ENCODE assay signal across 8 mouse cellular contexts in genomic region chr7:45435038-45435437, GRCm38 (mm10). TPM values are rescaled to one million over a fixed set of nuclear protein-coding genes. Genes with fewer than 3 reads are reported as not detected.
DNase-seq lines count a peak whose midpoint lies in the region; ATAC-seq and TF ChIP-seq lines count a peak whose summit lies in the region.

No protein-coding gene starts in this region.

- peaks cover 2% of the 10 kb centered on the region; the same call in 1 of the 2 replicates for H3K36me3 ChIP-seq in heart, embryonic 11.5 days (ENCODE audit: control insufficient read depth, insufficient read depth, low read length)
- H3K36me3 ChIP-seq in MEL (ENCODE audit: control insufficient read depth in 1 of 2, insufficient read depth in 2 of 2, low read length in 2 of 2): peaks cover 6 to 8% of the 10 kb centered on the region in 2 experiments; a peak in 3 of 4 replicates
- peaks cover 37% of the 10 kb centered on the region for H3K36me3 ChIP-seq in hindbrain, embryonic 10.5 days
- H3K36me3 ChIP-seq in lung, embryonic 16.5 days (ENCODE audit: control insufficient read depth, insufficient read depth, low read length): peaks cover 10% of the 10 kb centered on the region

- H3K4me1 ChIP-seq in heart, embryonic 11.5 days (ENCODE audit: control insufficient read depth, insufficient read depth, low read length): peaks cover 38% of the 10 kb centered on the region
- H3K4me1 ChIP-seq in MEL (ENCODE audit: control insufficient read depth in 1 of 2, insufficient read depth in 2 of 2, low read length in 2 of 2): peaks cover 0 to 9% of the 10 kb centered on the region in 2 experiments; a peak in 3 of 4 replicates
- peaks cover 46% of the 10 kb centered on the region for H3K4me1 ChIP-seq in hindbrain, embryonic 10.5 days (replicated peaks)
- H3K4me1 ChIP-seq in lung, embryonic 16.5 days (replicated peaks; ENCODE audit: control insufficient read depth, insufficient read depth, low read length): peaks cover 33% of the 10 kb centered on the region

- H3K9me3 ChIP-seq in heart, embryonic 11.5 days (replicated peaks; ENCODE audit: control insufficient read depth, low read length): no peaks in the 10 kb centered on the region
- H3K9me3 ChIP-seq in MEL (replicated peaks; ENCODE audit: insufficient read depth, low read length): no peaks in the 10 kb centered on the region
- no peaks in the 10 kb centered on the region for H3K9me3 ChIP-seq in hindbrain, embryonic 10.5 days
- no peaks in the 10 kb centered on the region for H3K9me3 ChIP-seq in lung, embryonic 16.5 days (ENCODE audit: control insufficient read depth, low read length)

- DNase-seq in heart, adult 9 months (ENCODE audit: low spot score in 2 of 2): no peak
- peak; percentile 62 for DNase-seq in MEL (ENCODE audit: low read depth, low spot score)
- DNase-seq in hindbrain, embryonic 10.5 days (ENCODE audit: low spot score): no peak
- no peak for DNase-seq in ovary, postnatal 36 days (ENCODE audit: low spot score)
- no peak for DNase-seq in layer of hippocampus, adult 9-11 months
- DNase-seq in spleen, postnatal 36 days (ENCODE audit: low spot score in 2 of 2): no peak

- TF ChIP-seq POLR2A in MEL (IDR thresholded peaks at IDR 0.05; ENCODE audit: control insufficient read depth in 1 of 2, insufficient read depth in 1 of 2, low read depth in 1 of 2, low read length in 2 of 2, poor library complexity in 1 of 2): no peak; a peak in 1 of 4 replicates

- peaks cover 47% of the 10 kb centered on the region for H3K79me2 ChIP-seq in MEL (ENCODE audit: control insufficient read depth, insufficient read depth, low read length, poor library complexity)

- H3K4me3 ChIP-seq in heart, embryonic 11.5 days (ENCODE audit: low read depth, low read length): peak overlapping the region; percentile 86
- peak overlapping the region; percentile 79 to 90 for H3K4me3 ChIP-seq in MEL (ENCODE audit: control insufficient read depth in 1 of 2, insufficient read depth in 1 of 2, low read depth in 2 of 2, low read length in 2 of 2)
- H3K4me3 ChIP-seq in hindbrain, embryonic 10.5 days: peak overlapping the region; percentile 83
- peak overlapping the region; percentile 69 for H3K4me3 ChIP-seq in lung, embryonic 16.5 days (ENCODE audit: low read length)

- TF ChIP-seq RAD21 in MEL (IDR thresholded peaks at IDR 0.05; ENCODE audit: low read depth, low read length): no peak

- H3K27me3 ChIP-seq in heart, embryonic 11.5 days (ENCODE audit: control insufficient read depth, insufficient read depth, low read length): no peaks in the 10 kb centered on the region
- H3K27me3 ChIP-seq in MEL (ENCODE audit: control insufficient read depth in 1 of 2, insufficient read depth in 2 of 2, low read length in 2 of 2): no peaks in the 10 kb centered on the region
- H3K27me3 ChIP-seq in hindbrain, embryonic 10.5 days (ENCODE audit: insufficient read depth, poor library complexity, severe bottlenecking): no peaks in the 10 kb centered on the region
- no peaks in the 10 kb centered on the region for H3K27me3 ChIP-seq in lung, embryonic 16.5 days (ENCODE audit: control insufficient read depth, insufficient read depth, low read depth, low read length)

- peak overlapping the region; percentile 96 for H3K4me2 ChIP-seq in heart, embryonic 11.5 days
- peak overlapping the region; percentile 75 for H3K4me2 ChIP-seq in lung, embryonic 16.5 days (ENCODE audit: low read depth, low read length)

- no peak for TF ChIP-seq EP300 in MEL (IDR thresholded peaks at IDR 0.05; ENCODE audit: low read depth in 1 of 2, low read length in 2 of 2)

- ATAC-seq in heart, embryonic 11.5 days (replicated peaks; ENCODE audit: insufficient number of reproducible peaks, low FRiP score, low TSS enrichment): no peak
- no peak for ATAC-seq in lung, embryonic 16.5 days (ENCODE audit: low read depth)

- peak overlapping the region; percentile 95 for H3K9ac ChIP-seq in heart, embryonic 11.5 days (ENCODE audit: low read depth, low read length)
- H3K9ac ChIP-seq in MEL (ENCODE audit: control insufficient read depth, low read depth, low read length, poor library complexity, severe bottlenecking): peak overlapping the region; percentile 86
- peak overlapping the region; percentile 89 for H3K9ac ChIP-seq in lung, embryonic 16.5 days (ENCODE audit: low read length)

- no peak for TF ChIP-seq CTCF in MEL (IDR thresholded peaks at IDR 0.05 in 2 of 3, conservative IDR thresholded peaks at IDR 0.05 in 1 of 3; ENCODE audit: control insufficient read depth in 1 of 3, insufficient read depth in 1 of 3, low read depth in 2 of 3, low read length in 3 of 3, poor library complexity in 1 of 3, severe bottlenecking in 1 of 3)

- peak overlapping the region; percentile 84 for H3K27ac ChIP-seq in heart, embryonic 11.5 days (ENCODE audit: low read depth, low read length)
- H3K27ac ChIP-seq in MEL (ENCODE audit: control insufficient read depth, low read depth, low read length): peak overlapping the region; percentile 47
- peak overlapping the region; percentile 94 for H3K27ac ChIP-seq in hindbrain, embryonic 10.5 days
- peak overlapping the region; percentile 92 for H3K27ac ChIP-seq in lung, embryonic 16.5 days (ENCODE audit: low read length)

- WGBS in heart, embryonic 11.5 days (ENCODE audit: insufficient replicate concordance): 2% methylated on average over 16 of the region's 16 CpGs
- 4% methylated on average over 16 of the region's 16 CpGs for WGBS in hindbrain, embryonic 10.5 days
- WGBS in lung, embryonic 16.5 days: 1% methylated on average over 16 of the region's 16 CpGs

TF ChIP-seq in MEL, 35 proteins besides CTCF, POLR2A, EP300 and RAD21:
- TF ChIP-seq MAZ (IDR thresholded peaks at IDR 0.05; ENCODE audit: low read depth, low read length) (no peak), BHLHE40 (IDR thresholded peaks at IDR 0.05; ENCODE audit: borderline replicate concordance, low read depth, low read length) (no peak), CHD1 (IDR thresholded peaks at IDR 0.05; ENCODE audit: low read depth, low read length) (0 out of 2 replicates have a peak, but pooled peaks have one; percentile 41)

RNA-seq across cellular contexts. Expression of gene Gys1, which starts 0.4 kb away (rescaled TPM):
- polyA plus RNA-seq in heart, embryonic 11.5 days (2014; fragmentation: Nextera tagmentation; extraction: Ambion mirVana): 99.1 and 106 TPM in 2 replicates
- total RNA-seq in MEL (2012; rRNA removed): 12.8 and 15.0 TPM in 2 replicates
- 10 to 100 TPM in 1 of 2 experiments, not detected in 1; 46.9 TPM for polyA plus RNA-seq in MEL (2012; ENCODE audit: insufficient read depth in 1 of 2, insufficient read length in 2 of 2, low read depth in 1 of 2, low replicate concordance in 2 of 2, missing spikeins in 1 of 2)
- polyA plus RNA-seq in hindbrain, embryonic 10.5 days (2016; fragmentation: Nextera tagmentation; extraction: Ambion mirVana): 43.2 and 45.7 TPM in 2 replicates
- polyA plus RNA-seq in lung, embryonic 16.5 days (2015; fragmentation: Nextera tagmentation; extraction: Ambion mirVana): 53.8 and 54.1 TPM in 2 replicates

RNA-seq across cellular contexts. Expression of gene Ruvbl2, which starts 2.9 kb away (rescaled TPM):
- polyA plus RNA-seq in heart, embryonic 11.5 days (2014; fragmentation: Nextera tagmentation; extraction: Ambion mirVana): 98.2 and 104 TPM in 2 replicates
- total RNA-seq in MEL (2012; rRNA removed): 434 and 469 TPM in 2 replicates
- polyA plus RNA-seq in MEL (2012; ENCODE audit: insufficient read depth in 1 of 2, insufficient read length in 2 of 2, low read depth in 1 of 2, low replicate concordance in 2 of 2, missing spikeins in 1 of 2): 100 to 1,000 TPM in 1 of 2 experiments, not detected in 1; 758 TPM
- polyA plus RNA-seq in hindbrain, embryonic 10.5 days (2016; fragmentation: Nextera tagmentation; extraction: Ambion mirVana): 192 and 212 TPM in 2 replicates
- polyA plus RNA-seq in lung, embryonic 16.5 days (2015; fragmentation: Nextera tagmentation; extraction: Ambion mirVana): 159 and 160 TPM in 2 replicates

RNA-seq across cellular contexts. Expression of gene Lhb, which starts 14.4 kb away (rescaled TPM):
- 0.33 and 0.46 TPM in 2 replicates for polyA plus RNA-seq in heart, embryonic 11.5 days (2014; fragmentation: Nextera tagmentation; extraction: Ambion mirVana)
- total RNA-seq in MEL (2012; rRNA removed): 0.19 TPM in 1 of 2 replicates, not detected in the other
- under 1 TPM in 1 of 2 experiments, not detected in 1; 0.28 TPM for polyA plus RNA-seq in MEL (2012; ENCODE audit: insufficient read depth in 1 of 2, insufficient read length in 2 of 2, low read depth in 1 of 2, low replicate concordance in 2 of 2, missing spikeins in 1 of 2)
- polyA plus RNA-seq in hindbrain, embryonic 10.5 days (2016; fragmentation: Nextera tagmentation; extraction: Ambion mirVana): 0.60 and 1.5 TPM in 2 replicates
- polyA plus RNA-seq in lung, embryonic 16.5 days (2015; fragmentation: Nextera tagmentation; extraction: Ambion mirVana): 2.3 and 3.3 TPM in 2 replicates

RNA-seq across cellular contexts. Expression of gene Ntf5, which starts 21.5 kb away (rescaled TPM):
- 3.2 TPM in 2 replicates for polyA plus RNA-seq in heart, embryonic 11.5 days (2014; fragmentation: Nextera tagmentation; extraction: Ambion mirVana)
- total RNA-seq in MEL (2012; rRNA removed): 0.54 and 0.92 TPM in 2 replicates
- 1 to 10 TPM in 1 of 2 experiments, not detected in 1; 1.9 TPM for polyA plus RNA-seq in MEL (2012; ENCODE audit: insufficient read depth in 1 of 2, insufficient read length in 2 of 2, low read depth in 1 of 2, low replicate concordance in 2 of 2, missing spikeins in 1 of 2)
- polyA plus RNA-seq in hindbrain, embryonic 10.5 days (2016; fragmentation: Nextera tagmentation; extraction: Ambion mirVana): 1.0 and 1.1 TPM in 2 replicates
- 3.2 and 3.5 TPM in 2 replicates for polyA plus RNA-seq in lung, embryonic 16.5 days (2015; fragmentation: Nextera tagmentation; extraction: Ambion mirVana)

RNA-seq across cellular contexts. Expression of gene Ftl1, which starts 24.6 kb away (rescaled TPM):
- polyA plus RNA-seq in heart, embryonic 11.5 days (2014; fragmentation: Nextera tagmentation; extraction: Ambion mirVana): 4,030 and 4,320 TPM in 2 replicates
- total RNA-seq in MEL (2012; rRNA removed): 1,416 and 1,470 TPM in 2 replicates
- polyA plus RNA-seq in MEL (2012; ENCODE audit: insufficient read depth in 1 of 2, insufficient read length in 2 of 2, low read depth in 1 of 2, low replicate concordance in 2 of 2, missing spikeins in 1 of 2): 1,000 to 10,000 TPM in 1 of 2 experiments, not detected in 1; 2,290 TPM
- polyA plus RNA-seq in hindbrain, embryonic 10.5 days (2016; fragmentation: Nextera tagmentation; extraction: Ambion mirVana): 5,819 and 7,209 TPM in 2 replicates
- polyA plus RNA-seq in lung, embryonic 16.5 days (2015; fragmentation: Nextera tagmentation; extraction: Ambion mirVana): 4,912 and 5,024 TPM in 2 replicates
